Mouse (Mus musculus) stomach, embryonic 15.5 days (tissue): ENCODE measurements around the gene Large2. TPM values are rescaled to one million over a fixed set of nuclear protein-coding genes. Genes with fewer than 3 reads are reported as not detected.
"Not testable (repeated sequence)": the region's sequence is repeated elsewhere in the genome, so short reads cannot be mapped to it uniquely, and the experiment has no call there.

Experiments
- ATAC-seq: fragments of 200-750 bp; cut with Nextera tagmentation; 2 replicates; pipeline ENCODE4 v1.8.0; 2017; ENCODE audit warnings: low read depth, moderate number of reproducible peaks, moderate TSS enrichment; ENCODE audit not compliant: insufficient read depth, low FRiP score
- H3K27ac ChIP-seq: fragments of 300-500 bp; sonication (generic); 2 replicates; pipeline ENCODE4 v1.5.1; 2015; ENCODE audit warnings: mild to moderate bottlenecking, inconsistent platforms
- H3K27me3 ChIP-seq: fragments of 300-500 bp; sonication (generic); replicated peaks from 2 replicates; pipeline ENCODE4 v1.6.1; 2015; ENCODE audit warnings: inconsistent platforms
- H3K36me3 ChIP-seq: fragments of 300-500 bp; sonication (generic); 2 replicates; pipeline ENCODE4 v1.6.1; 2015; ENCODE audit warnings: inconsistent platforms
- H3K4me1 ChIP-seq: fragments of 300-500 bp; sonication (generic); 2 replicates; pipeline ENCODE4 v1.6.1; 2015; ENCODE audit warnings: inconsistent platforms
- H3K4me2 ChIP-seq: fragments of 300-500 bp; sonication (generic); 2 replicates; pipeline ENCODE4 v1.6.1; 2015; ENCODE audit warnings: mild to moderate bottlenecking, inconsistent platforms
- H3K4me3 ChIP-seq: fragments of 300-500 bp; sonication (generic); replicated peaks from 2 replicates; pipeline ENCODE4 v1.5.1; 2015; ENCODE audit warnings: inconsistent platforms
- H3K9ac ChIP-seq: fragments of 300-500 bp; sonication (generic); 2 replicates; pipeline ENCODE4 v1.6.1; 2015; ENCODE audit warnings: inconsistent platforms
- H3K9me3 ChIP-seq: fragments of 300-500 bp; sonication (generic); 2 replicates; pipeline ENCODE4 v1.6.1; 2016; ENCODE audit warnings: inconsistent platforms
- WGBS: fragments of 180-500 bp; shearing (Covaris S2); methylation state at CpG from one replicate; pipeline ENCODE4 v1.1.7; 2015; 5-methylcytosine and 5-hydroxymethylcytosine counted together
- polyA plus RNA-seq: library from polyadenylated mRNA; unstranded; fragments of >200 nt; fragmentation: Nextera tagmentation; extraction: Ambion mirVana; gene quantifications from 2 replicates; pipeline ENCODE4 v1.2.1, GENCODE M21; 2015

The Large2 gene
- polyA plus RNA-seq, 1 experiment from 2014 or later: 13.9 TPM

DNA sequence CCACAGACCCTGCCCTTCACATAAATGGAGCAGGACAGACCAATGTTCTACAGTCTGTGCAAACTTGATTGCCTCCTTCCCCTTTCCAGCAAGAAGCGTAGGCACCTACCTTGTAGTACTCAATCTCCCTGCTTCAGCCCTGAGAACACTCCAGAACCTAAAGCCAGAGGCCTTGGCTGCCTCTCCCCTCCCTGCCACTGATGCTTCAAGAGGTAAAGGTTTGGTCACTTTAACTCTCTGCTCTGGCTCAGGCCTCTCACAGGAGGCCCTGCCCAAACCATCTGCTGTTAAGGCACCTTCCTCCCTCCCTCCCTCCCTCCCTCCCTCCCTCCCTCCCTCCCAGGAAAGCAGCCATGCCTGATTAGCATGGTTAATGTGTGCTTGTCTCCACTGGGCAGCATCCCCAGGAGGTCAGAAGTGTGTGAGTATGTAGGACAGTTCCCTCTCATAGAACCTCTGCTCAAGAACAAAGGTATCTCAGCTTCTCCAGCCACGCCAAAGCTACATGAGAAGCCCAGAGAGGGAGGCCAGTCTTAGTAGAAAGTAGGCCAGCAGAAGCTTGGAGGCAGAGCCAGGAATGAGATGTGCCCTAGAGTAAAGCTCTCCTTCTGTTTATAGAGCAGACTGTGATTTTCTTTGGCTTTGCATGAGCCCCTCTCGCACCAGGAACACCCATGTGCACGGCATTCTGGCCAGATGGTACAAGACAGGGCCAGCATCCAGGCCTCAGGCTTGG, 28.1 kb upstream of the Large2 start:
- ATAC-seq: no peak
- Histone ChIP-seq H3K4me2 (no peak overlapping the region), H3K27me3 (peaks cover 8% of the 10 kb centered on the region; the same call in 1 of the 2 replicates), H3K9me3 (no peaks in the 10 kb centered on the region), H3K4me1 (peaks cover 3% of the 10 kb centered on the region; the same call in 1 of the 2 replicates), H3K36me3 (peaks cover 13% of the 10 kb centered on the region), H3K9ac (no peak overlapping the region), H3K27ac (no peak overlapping the region), H3K4me3 (no peak overlapping the region)
- WGBS: 80% methylated on average over 4 of the region's 4 CpGs

DNA sequence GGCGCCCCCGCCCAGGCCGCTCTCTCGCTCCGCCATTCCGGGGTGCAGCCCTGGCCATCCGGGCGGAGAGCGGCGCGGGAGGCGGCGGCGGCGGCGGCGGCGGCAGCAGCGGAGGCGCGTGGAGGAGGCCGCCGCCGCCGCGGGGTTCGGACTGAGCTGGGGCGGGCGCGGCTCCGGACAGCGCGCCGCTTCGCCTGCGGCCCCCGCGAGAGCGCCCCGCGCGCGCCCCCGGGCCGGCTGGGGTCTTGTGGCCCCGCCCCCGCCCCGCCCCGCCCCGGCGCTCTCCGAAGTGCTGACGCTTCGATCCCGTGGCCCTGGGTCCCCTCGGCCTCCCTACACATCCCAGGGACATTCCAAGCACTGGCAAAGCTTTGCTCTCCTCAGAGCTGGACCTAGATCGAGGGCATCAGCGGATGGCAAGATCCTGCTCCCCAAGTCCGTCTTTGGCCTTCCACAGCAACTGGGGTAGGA, 26.5 kb upstream of the Large2 start, which contains the start of gene Mapk8ip1:
Gene Mapk8ip1 (minus strand): TSS at position 173 of the 471 bp plus-strand sequence.
- H3K36me3 ChIP-seq: peaks cover 9% of the 10 kb centered on the region
- ATAC-seq: peak; percentile 62
- H3K9me3 ChIP-seq: no peaks in the 10 kb centered on the region
- H3K4me2 ChIP-seq: peak within 1 kb of the TSS; percentile 93
- no peak within 1 kb of the TSS for H3K27ac ChIP-seq
- 2% methylated on average over 38 of the region's 59 CpGs for WGBS
- peak within 1 kb of the TSS; percentile 35; the same call in 1 of the 2 replicates for H3K9ac ChIP-seq
- H3K4me1 ChIP-seq: peaks cover 3% of the 10 kb centered on the region; the same call in 1 of the 2 replicates
- peak within 1 kb of the TSS; percentile 58 for H3K4me3 ChIP-seq
- peaks cover 8% of the 10 kb centered on the region; the same call in 1 of the 2 replicates for H3K27me3 ChIP-seq

DNA sequence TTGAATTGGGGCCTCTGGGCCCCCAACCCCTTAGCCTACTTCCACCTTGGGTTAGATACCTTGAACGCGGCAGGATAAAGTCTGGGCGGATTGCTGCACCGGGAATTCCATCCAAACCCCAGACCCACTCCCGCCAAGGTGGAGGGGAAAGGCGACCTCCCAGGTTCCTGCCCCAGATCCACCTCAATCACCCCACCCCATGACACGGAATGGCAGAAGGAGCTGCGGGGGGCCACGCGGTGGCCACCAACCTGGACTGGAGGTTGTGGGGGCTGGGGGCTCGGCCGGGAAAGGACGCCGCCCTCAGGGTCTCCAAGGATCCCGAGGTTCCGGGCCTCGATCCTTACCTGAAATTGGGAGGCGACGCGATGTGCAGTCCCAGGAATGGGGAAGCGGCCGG, 26.0 kb upstream of the Large2 start:
- H3K9me3 ChIP-seq: no peaks in the 10 kb centered on the region
- no peak for ATAC-seq
- peaks cover 8% of the 10 kb centered on the region; the same call in 1 of the 2 replicates for H3K27me3 ChIP-seq
- peaks cover 9% of the 10 kb centered on the region for H3K36me3 ChIP-seq
- H3K9ac ChIP-seq: peak overlapping the region; percentile 35; the same call in 1 of the 2 replicates
- H3K4me2 ChIP-seq: peak overlapping the region; percentile 93
- WGBS: 5% methylated on average over 17 of the region's 22 CpGs
- H3K4me3 ChIP-seq: peak overlapping the region; percentile 58
- H3K27ac ChIP-seq: no peak overlapping the region
- H3K4me1 ChIP-seq: peaks cover 3% of the 10 kb centered on the region; the same call in 1 of the 2 replicates

DNA sequence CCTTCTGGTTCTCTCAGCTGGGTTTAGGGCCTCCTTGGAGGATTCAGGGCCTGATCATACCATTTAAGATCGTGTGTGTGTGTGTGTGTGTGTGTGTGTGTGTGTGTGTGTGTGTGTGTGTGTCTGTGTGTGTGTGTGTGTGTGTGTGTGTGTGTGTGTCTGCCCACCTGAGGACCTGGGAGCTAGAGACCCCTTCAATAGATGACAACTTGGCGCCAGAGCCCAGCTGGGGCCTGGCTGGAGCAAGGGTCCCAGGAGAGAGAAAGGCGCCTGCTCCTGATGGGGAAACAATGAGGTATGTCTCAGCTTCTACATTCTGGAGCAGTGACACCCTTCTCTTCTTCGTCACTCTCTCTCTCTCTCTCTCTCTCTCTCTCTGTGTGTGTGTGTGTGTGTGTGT, 25.2 kb upstream of the Large2 start:
- not testable (repeated sequence) for H3K36me3 ChIP-seq, H3K4me3 ChIP-seq, H3K9ac ChIP-seq, H3K4me1 ChIP-seq, H3K27ac ChIP-seq, H3K9me3 ChIP-seq, H3K27me3 ChIP-seq, ATAC-seq, H3K4me2 ChIP-seq
- WGBS: 82% methylated on average over 4 of the region's 4 CpGs

DNA sequence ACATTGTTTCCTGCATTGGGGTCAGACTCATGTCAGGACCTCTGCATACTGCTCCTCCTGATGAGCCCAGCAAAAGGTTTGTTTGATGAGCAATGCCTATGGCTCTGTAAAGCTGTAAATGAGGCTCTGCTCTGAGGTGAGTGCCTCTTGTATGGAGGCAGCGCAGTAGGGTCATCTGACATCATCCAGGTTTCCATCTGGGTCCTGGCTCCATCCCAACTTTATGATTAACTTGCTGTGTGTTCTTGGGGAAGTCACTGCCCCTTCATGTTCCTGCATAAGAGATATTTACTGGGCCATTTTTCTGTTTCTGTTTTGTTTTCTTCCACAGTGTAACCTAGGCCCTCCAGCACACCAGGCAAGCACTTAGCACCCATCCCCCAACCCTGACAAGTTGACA, 22.8 kb upstream of the Large2 start:
- H3K27ac ChIP-seq: no peak overlapping the region
- ATAC-seq: no peak
- H3K9me3 ChIP-seq: no peaks in the 10 kb centered on the region
- H3K4me3 ChIP-seq: no peak overlapping the region
- H3K9ac ChIP-seq: no peak overlapping the region
- H3K36me3 ChIP-seq: no peaks in the 10 kb centered on the region
- peaks cover 10% of the 10 kb centered on the region for H3K4me1 ChIP-seq
- H3K27me3 ChIP-seq: peaks cover 8% of the 10 kb centered on the region; the same call in 1 of the 2 replicates
- no peak overlapping the region for H3K4me2 ChIP-seq
- WGBS: 65% methylated on average over 1 of the region's 1 CpGs

DNA sequence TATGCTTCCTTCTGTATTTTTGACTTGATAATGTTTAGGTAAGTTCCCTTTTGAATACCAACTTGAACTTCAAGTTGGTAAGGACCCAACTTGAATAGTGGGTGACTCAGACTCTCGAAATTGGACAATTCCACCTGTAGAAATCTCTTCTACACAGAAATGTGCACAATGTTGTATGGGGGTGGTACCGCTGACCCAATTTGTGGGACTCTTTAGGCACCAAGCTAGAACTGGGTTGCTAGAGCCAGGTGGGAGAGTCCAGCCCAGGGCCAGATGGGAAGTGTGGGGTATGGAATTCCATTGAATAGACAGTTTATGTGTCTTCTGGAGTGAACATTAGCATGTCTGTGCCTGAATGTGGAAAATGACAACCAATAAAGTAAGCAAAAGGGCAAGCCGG, 20.9 kb upstream of the Large2 start:
- Histone ChIP-seq H3K4me3 (no peak overlapping the region), H3K27ac (no peak overlapping the region)
- no peak for ATAC-seq

DNA sequence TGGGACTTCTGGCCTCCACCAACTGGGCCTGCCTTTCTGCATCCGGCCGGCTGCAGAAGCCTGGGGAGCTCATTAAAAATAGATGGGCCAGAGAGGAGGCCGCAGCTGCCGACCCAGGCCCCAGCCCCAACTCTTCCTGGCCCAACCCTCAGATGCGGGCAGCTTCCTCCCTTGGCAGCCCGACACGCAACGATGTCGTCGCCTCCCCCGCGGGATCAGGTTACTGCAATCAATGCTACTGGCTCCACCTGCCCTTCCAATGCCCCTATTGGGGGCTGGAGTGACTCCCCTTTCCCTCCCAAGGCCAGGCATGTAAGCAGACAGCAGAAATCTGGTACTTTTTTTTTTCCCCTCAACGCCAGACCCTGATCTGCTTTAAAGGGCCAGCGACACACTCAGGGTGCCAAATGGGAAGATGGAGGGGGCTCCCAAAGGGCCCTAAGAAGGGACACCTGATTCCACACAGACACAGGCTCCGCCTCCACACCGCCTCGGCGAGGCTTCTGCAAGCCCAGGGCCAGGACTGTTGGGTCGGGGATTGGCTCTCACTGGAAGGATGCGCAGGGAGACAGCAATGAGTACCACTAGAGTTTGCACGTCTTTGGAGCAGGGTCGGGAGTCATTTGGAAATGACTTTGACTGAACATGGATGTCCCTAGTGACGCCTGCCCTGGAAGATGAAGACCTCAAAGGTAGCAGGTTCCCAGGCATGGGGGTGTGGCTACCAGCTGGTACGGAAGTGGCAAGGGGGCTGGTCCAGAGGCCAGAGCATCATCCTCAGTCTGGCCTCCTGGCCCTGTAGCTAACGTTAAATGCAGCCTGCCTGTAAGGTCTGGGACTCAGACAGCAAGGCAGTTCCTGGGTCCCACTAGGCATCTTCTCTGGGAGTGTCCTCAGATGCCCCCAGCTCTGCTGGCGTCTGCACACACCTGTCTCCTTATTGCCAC, 17.9 kb upstream of the Large2 start:
- H3K27me3 ChIP-seq: no peaks in the 10 kb centered on the region
- H3K4me2 ChIP-seq: peak overlapping the region; percentile 57
- peak overlapping the region; percentile 59; the same call in 1 of the 2 replicates for H3K27ac ChIP-seq
- H3K4me3 ChIP-seq: peak overlapping the region; percentile 41
- no peak for ATAC-seq
- no peaks in the 10 kb centered on the region for H3K36me3 ChIP-seq
- no peaks in the 10 kb centered on the region for H3K9me3 ChIP-seq
- H3K4me1 ChIP-seq: peaks cover 48% of the 10 kb centered on the region
- peak overlapping the region; percentile 6; the same call in 1 of the 2 replicates for H3K9ac ChIP-seq
- 4% methylated on average over 26 of the region's 26 CpGs for WGBS

More for the DNA sequence above, 20.9 kb upstream of the Large2 start:
- Histone ChIP-seq H3K36me3 (no peaks in the 10 kb centered on the region), H3K27me3 (peaks cover 5% of the 10 kb centered on the region; the same call in 1 of the 2 replicates), H3K9me3 (no peaks in the 10 kb centered on the region), H3K4me1 (peaks cover 25% of the 10 kb centered on the region), H3K4me2 (no peak overlapping the region), H3K9ac (no peak overlapping the region)
- WGBS: 75% methylated on average over 3 of the region's 3 CpGs

DNA sequence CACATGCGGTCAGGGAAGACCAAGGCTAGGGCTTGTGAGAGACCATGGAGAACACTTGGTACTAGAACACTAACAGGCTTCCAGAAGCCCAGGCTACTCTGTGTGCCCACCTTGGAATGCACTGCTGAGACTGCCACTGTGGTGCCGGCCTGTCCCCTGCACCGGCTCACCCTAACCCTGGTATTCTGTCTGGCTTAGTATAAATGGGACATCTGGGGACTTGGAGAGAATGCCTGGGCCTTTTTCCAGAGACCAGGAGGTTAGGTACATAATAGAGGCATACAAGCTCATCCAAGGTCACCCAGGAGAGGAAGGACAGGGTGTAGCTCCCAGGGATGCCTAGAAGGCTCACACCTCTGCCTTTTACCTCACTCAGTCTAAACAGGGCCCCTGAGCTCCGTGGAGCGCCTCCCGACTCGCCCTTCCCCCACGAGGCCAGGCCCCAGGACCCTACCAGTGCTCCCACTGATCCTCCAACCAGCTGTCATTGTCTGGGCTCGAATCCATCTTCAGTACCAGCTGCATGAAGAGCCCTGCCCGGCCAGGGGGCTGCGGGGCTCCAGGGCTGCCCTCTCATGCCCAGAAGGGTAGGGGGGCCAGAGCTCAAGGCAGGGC, 17.1 kb upstream of the Large2 start:
- Histone ChIP-seq H3K4me2 (peak overlapping the region; percentile 57), H3K9ac (peak overlapping the region; percentile 6; the same call in 1 of the 2 replicates), H3K4me1 (peaks cover 50% of the 10 kb centered on the region), H3K36me3 (no peaks in the 10 kb centered on the region), H3K27ac (peak overlapping the region; percentile 59; the same call in 1 of the 2 replicates), H3K4me3 (peak overlapping the region; percentile 41), H3K9me3 (no peaks in the 10 kb centered on the region), H3K27me3 (no peaks in the 10 kb centered on the region)
- no peak for ATAC-seq
- 24% methylated on average over 11 of the region's 11 CpGs for WGBS

DNA sequence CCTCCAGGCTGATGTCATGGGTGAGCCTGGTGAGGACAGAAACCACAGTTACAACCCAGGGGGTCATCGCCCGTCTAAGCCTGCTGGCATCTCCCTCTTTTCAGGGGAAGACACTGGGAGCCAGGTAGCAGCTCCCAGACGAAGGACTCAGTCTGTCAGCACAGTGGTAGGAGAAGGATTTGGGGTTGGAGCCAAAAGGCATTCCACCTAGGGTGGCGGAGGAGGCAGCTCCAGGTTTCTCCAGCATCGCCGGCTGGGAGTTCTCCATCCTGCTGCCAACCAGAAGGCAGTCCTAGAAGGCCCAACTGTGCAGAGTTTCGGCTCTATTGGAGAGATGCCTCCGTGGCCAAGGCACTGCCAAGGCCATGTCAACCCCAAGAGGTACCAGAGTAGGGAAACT, 16.4 kb upstream of the Large2 start:
- Histone ChIP-seq H3K9ac (no peak overlapping the region), H3K4me1 (peaks cover 50% of the 10 kb centered on the region), H3K4me3 (no peak overlapping the region), H3K4me2 (peak overlapping the region; percentile 57; the same call in 1 of the 2 replicates), H3K9me3 (no peaks in the 10 kb centered on the region), H3K27ac (no peak overlapping the region), H3K36me3 (peaks cover 4% of the 10 kb centered on the region; the same call in 1 of the 2 replicates), H3K27me3 (no peaks in the 10 kb centered on the region)
- no peak for ATAC-seq
- WGBS: 86% methylated on average over 8 of the region's 8 CpGs

DNA sequence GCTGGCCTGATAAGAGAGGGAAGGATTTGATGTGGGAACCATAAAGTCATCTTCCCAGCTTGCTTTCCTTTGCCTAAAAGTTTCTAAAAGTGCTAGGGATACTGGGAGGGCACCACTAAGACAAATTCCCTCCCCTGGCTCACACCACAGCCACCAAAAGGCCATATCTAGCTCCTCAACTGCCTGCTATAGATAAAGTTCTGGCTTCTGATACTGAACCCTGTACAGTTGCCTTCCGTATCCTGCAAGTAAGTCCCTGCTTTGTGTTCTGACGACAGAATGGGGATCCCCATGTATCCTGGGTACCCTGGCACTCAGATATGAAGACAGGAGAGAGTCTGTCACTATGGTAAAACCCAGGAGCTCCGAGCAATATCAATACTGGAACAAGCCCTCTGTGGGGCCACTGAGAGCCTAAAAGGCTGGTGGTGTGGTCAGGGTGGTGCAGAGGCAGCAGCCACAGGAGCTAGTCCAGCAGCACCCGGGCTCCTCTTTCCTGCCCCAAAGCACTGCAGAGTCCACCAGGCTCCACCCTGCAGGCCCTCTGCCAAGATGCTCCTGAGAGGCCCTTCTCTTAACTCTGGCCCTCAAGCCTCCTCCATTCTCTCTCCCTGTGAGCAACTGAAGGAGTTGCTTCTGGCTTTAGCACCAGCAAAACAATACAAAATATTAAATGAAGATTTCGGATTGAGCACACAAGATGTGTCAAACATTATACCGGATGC, 15.7 kb upstream of the Large2 start:
- WGBS: 67% methylated on average over 6 of the region's 6 CpGs
- 0 out of 2 replicates have a peak overlapping the region, but pooled peaks have one; percentile 65 for H3K4me3 ChIP-seq

More for the DNA sequence above, 15.7 kb upstream of the Large2 start:
- peak overlapping the region; percentile 76; the same call in 1 of the 2 replicates for H3K27ac ChIP-seq
- no peaks in the 10 kb centered on the region for H3K27me3 ChIP-seq
- H3K9ac ChIP-seq: no peak overlapping the region
- H3K4me2 ChIP-seq: no peak overlapping the region
- ATAC-seq: no peak
- H3K4me1 ChIP-seq: peaks cover 50% of the 10 kb centered on the region
- peaks cover 5% of the 10 kb centered on the region; the same call in 1 of the 2 replicates for H3K36me3 ChIP-seq
- no peaks in the 10 kb centered on the region for H3K9me3 ChIP-seq
